Mouse (Mus musculus): ENCODE data around the gene Rnf39. TPM values are rescaled to one million over a fixed set of nuclear protein-coding genes. Genes with fewer than 3 reads are reported as not detected.

Gene Rnf39
- polyA plus RNA-seq, 1 experiment from 2014 or later: 2.2 TPM

DNA sequence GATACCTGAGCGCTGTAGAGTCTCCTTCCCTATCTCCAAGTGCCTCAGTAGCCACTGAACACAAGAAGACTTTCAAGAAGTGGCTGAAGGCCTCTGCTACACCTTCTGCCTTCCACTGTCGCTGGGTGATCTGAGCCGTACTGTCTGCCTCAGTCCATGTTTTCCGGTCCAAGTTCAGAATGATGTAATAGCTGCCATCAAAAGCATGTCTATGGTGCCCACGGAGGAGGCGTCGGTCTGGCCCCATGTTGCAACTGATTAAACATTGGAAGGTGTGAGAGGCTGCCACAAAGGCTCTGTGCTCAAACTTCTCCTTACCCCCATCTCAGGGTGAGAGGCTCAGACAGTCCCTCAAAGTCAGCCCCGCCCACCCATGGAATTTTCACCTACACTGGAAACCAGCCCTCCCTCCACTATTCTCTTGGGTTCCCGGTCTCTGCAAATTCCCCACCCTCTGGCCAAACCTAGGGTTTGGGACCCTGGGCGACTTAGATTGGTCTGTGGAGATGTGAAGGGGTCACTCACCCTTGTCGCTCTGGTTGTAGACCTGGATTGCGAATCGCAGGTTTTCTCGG, 27.7 kb downstream of the Rnf39 start:
- no peak for ATAC-seq
- TF ChIP-seq CTCF (IDR thresholded peaks at IDR 0.05; ENCODE audit: low read depth): no peak
- no peak overlapping the region for H3K4me2 ChIP-seq (replicated peaks; ENCODE audit: low read depth)
- no peak overlapping the region for H3K4me3 ChIP-seq (ENCODE audit: low read depth, low read length)
- H3K27me3 ChIP-seq (replicated peaks; ENCODE audit: control insufficient read depth, insufficient read depth, low read length): no peaks in the 10 kb centered on the region
- H3K4me1 ChIP-seq (replicated peaks; ENCODE audit: control insufficient read depth, insufficient read depth, low read length): no peaks in the 10 kb centered on the region
- H3K27ac ChIP-seq (ENCODE audit: low read depth, low read length): no peak overlapping the region
- H3K9me3 ChIP-seq (ENCODE audit: control insufficient read depth): no peaks in the 10 kb centered on the region
- WGBS: 64% methylated on average over 14 of the region's 14 CpGs
- H3K36me3 ChIP-seq (ENCODE audit: control insufficient read depth, insufficient read depth): no peaks in the 10 kb centered on the region
- H3K9ac ChIP-seq (ENCODE audit: low read depth, low read length): no peak overlapping the region

GRCm38 (mm10) chr17:36971172-36971850, 28.6 kb downstream of the Rnf39 start:
- TF ChIP-seq CTCF (IDR thresholded peaks at IDR 0.05; ENCODE audit: low read depth): no peak
- Histone ChIP-seq H3K4me3 (ENCODE audit: low read depth, low read length) (no peak overlapping the region), H3K27me3 (replicated peaks; ENCODE audit: control insufficient read depth, insufficient read depth, low read length) (no peaks in the 10 kb centered on the region), H3K27ac (ENCODE audit: low read depth, low read length) (no peak overlapping the region), H3K36me3 (ENCODE audit: control insufficient read depth, insufficient read depth) (no peaks in the 10 kb centered on the region), H3K9ac (ENCODE audit: low read depth, low read length) (no peak overlapping the region), H3K4me1 (replicated peaks; ENCODE audit: control insufficient read depth, insufficient read depth, low read length) (no peaks in the 10 kb centered on the region), H3K9me3 (ENCODE audit: control insufficient read depth) (no peaks in the 10 kb centered on the region), H3K4me2 (replicated peaks; ENCODE audit: low read depth) (no peak overlapping the region)
- WGBS: 85% methylated on average over 6 of the region's 6 CpGs
- no peak for ATAC-seq

DNA sequence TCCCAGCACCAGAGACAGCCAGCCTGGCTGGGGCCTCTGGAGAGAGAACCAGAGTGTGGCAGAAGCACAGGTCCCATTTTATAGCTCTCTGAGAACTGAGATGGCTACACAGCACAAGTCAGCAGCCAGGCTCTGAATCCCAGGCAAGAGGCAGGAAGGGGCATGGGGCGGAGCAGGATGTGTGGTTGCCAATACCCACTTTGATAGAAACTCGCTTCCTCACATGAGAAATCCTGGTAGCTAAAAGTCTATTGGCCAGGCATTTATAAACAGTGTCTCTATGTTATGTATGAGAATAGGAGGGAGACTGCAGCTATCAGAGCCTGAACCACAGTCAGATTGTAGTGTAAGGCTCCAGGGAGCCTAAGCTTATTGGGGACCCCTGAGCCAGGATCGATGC, 30.1 kb downstream of the Rnf39 start:
- no peak overlapping the region for H3K27ac ChIP-seq (ENCODE audit: low read depth, low read length)
- no peak overlapping the region for H3K4me3 ChIP-seq (ENCODE audit: low read depth, low read length)
- no peaks in the 10 kb centered on the region for H3K9me3 ChIP-seq (ENCODE audit: control insufficient read depth)
- TF ChIP-seq CTCF (IDR thresholded peaks at IDR 0.05; ENCODE audit: low read depth): no peak
- no peak overlapping the region for H3K9ac ChIP-seq (ENCODE audit: low read depth, low read length)
- no peaks in the 10 kb centered on the region for H3K4me1 ChIP-seq (replicated peaks; ENCODE audit: control insufficient read depth, insufficient read depth, low read length)
- 75% methylated on average over 3 of the region's 3 CpGs for WGBS
- no peaks in the 10 kb centered on the region for H3K27me3 ChIP-seq (replicated peaks; ENCODE audit: control insufficient read depth, insufficient read depth, low read length)
- no peaks in the 10 kb centered on the region for H3K36me3 ChIP-seq (ENCODE audit: control insufficient read depth, insufficient read depth)
- H3K4me2 ChIP-seq (replicated peaks; ENCODE audit: low read depth): no peak overlapping the region
- no peak for ATAC-seq

- no peak for TF ChIP-seq CTCF (IDR thresholded peaks at IDR 0.05; ENCODE audit: low read depth)
- no peak overlapping the region for H3K4me2 ChIP-seq (replicated peaks; ENCODE audit: low read depth)
- H3K9ac ChIP-seq (ENCODE audit: low read depth, low read length): no peak overlapping the region
- 70% methylated on average over 8 of the region's 8 CpGs for WGBS
- H3K27me3 ChIP-seq (replicated peaks; ENCODE audit: control insufficient read depth, insufficient read depth, low read length): no peaks in the 10 kb centered on the region
- H3K4me1 ChIP-seq (replicated peaks; ENCODE audit: control insufficient read depth, insufficient read depth, low read length): no peaks in the 10 kb centered on the region
- no peaks in the 10 kb centered on the region for H3K9me3 ChIP-seq (ENCODE audit: control insufficient read depth)
- no peaks in the 10 kb centered on the region for H3K36me3 ChIP-seq (ENCODE audit: control insufficient read depth, insufficient read depth)
- no peak overlapping the region for H3K27ac ChIP-seq (ENCODE audit: low read depth, low read length)
- ATAC-seq: no peak
- H3K4me3 ChIP-seq (ENCODE audit: low read depth, low read length): no peak overlapping the region
Measured at GRCm38 (mm10) chr17:36973271-36973787, 30.6 kb downstream of the Rnf39 start.

DNA sequence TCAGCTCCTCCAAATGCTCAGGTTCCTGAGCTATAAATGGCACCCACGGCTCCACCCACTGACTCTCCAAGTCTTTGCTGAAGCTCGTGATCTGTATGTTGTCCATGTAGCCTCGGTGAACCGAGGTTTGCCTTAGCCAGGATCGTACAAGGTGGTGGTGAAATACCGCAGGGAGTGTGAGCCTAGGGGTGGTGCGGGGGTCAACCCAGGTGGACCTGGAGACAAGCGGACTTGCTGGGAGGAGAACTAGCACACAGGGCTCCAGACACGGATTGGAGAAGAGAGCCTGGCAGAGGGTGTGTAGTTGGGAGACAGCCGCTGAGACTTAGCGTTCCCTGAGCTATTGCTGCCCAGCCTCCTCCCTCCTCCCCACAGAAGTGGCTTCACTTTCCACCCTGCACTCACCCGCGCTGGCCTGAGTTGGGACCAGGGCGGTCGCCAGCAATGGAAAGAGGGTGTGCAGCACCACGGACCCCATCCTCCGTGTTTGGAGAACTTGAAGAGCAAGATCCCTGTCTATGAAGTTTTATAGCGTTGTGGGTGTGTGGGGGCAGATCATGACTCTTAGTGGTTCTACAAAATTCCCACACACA, 38.6 kb downstream of the Rnf39 start, which contains the start of gene 2410137M14Rik:
Gene 2410137M14Rik (minus strand): TSS at position 17 of the 593 bp plus-strand sequence.
- ATAC-seq: peak; percentile 43; the same call in 1 of the 2 replicates
- no peaks in the 10 kb centered on the region for H3K36me3 ChIP-seq (ENCODE audit: control insufficient read depth, insufficient read depth)
- 8% methylated on average over 18 of the region's 18 CpGs for WGBS
- no peak within 1 kb of the TSS for H3K9ac ChIP-seq (ENCODE audit: low read depth, low read length)
- H3K27me3 ChIP-seq (replicated peaks; ENCODE audit: control insufficient read depth, insufficient read depth, low read length): no peaks in the 10 kb centered on the region
- no peaks in the 10 kb centered on the region for H3K9me3 ChIP-seq (ENCODE audit: control insufficient read depth)
- no peak for TF ChIP-seq CTCF (IDR thresholded peaks at IDR 0.05; ENCODE audit: low read depth)
- H3K4me3 ChIP-seq (ENCODE audit: low read depth, low read length): peak within 1 kb of the TSS; percentile 23
- H3K4me2 ChIP-seq (replicated peaks; ENCODE audit: low read depth): peak within 1 kb of the TSS; percentile 61
- H3K4me1 ChIP-seq (replicated peaks; ENCODE audit: control insufficient read depth, insufficient read depth, low read length): no peaks in the 10 kb centered on the region
- no peak within 1 kb of the TSS for H3K27ac ChIP-seq (ENCODE audit: low read depth, low read length)

DNA sequence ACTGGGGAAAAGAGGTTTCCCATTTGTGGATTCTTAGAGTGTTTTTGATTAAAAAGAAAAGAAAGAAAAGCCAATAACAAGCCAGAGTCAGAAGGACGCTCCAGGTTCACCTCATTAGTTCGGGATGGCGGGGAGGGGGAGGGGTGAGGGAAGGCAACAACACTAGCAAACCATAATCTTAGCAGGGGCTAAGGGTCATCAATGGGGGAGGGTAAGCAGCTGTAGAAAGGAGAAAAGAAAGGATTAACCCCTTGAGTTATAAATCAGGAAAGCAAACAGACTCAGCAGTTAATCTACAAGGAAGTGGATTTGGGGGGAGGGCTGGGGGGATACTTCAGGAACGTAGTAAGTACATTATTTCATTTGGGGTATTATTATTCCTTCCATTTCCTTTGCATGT, 39.1 kb downstream of the Rnf39 start:
- 6% methylated on average over 4 of the region's 4 CpGs for WGBS
- no peak for TF ChIP-seq CTCF (IDR thresholded peaks at IDR 0.05; ENCODE audit: low read depth)
- H3K27me3 ChIP-seq (replicated peaks; ENCODE audit: control insufficient read depth, insufficient read depth, low read length): peaks cover 4% of the 10 kb centered on the region; the same call in 1 of the 2 replicates
- no peaks in the 10 kb centered on the region for H3K4me1 ChIP-seq (replicated peaks; ENCODE audit: control insufficient read depth, insufficient read depth, low read length)
- peak overlapping the region; percentile 23 for H3K4me3 ChIP-seq (ENCODE audit: low read depth, low read length)
- H3K9me3 ChIP-seq (ENCODE audit: control insufficient read depth): no peaks in the 10 kb centered on the region
- no peak for ATAC-seq
- peak overlapping the region; percentile 61 for H3K4me2 ChIP-seq (replicated peaks; ENCODE audit: low read depth)
- no peak overlapping the region for H3K9ac ChIP-seq (ENCODE audit: low read depth, low read length)
- no peak overlapping the region for H3K27ac ChIP-seq (ENCODE audit: low read depth, low read length)
- no peaks in the 10 kb centered on the region for H3K36me3 ChIP-seq (ENCODE audit: control insufficient read depth, insufficient read depth)

All from intestine, postnatal 0 days (tissue).